Mouse (Mus musculus): ENCODE measurements around the gene Thbs4. TPM values are rescaled to one million over a fixed set of nuclear protein-coding genes. Genes with fewer than 3 reads are reported as not detected.

Thbs4 gene
- not detected for polyA plus RNA-seq (2017; shearing (Covaris generic))

DNA sequence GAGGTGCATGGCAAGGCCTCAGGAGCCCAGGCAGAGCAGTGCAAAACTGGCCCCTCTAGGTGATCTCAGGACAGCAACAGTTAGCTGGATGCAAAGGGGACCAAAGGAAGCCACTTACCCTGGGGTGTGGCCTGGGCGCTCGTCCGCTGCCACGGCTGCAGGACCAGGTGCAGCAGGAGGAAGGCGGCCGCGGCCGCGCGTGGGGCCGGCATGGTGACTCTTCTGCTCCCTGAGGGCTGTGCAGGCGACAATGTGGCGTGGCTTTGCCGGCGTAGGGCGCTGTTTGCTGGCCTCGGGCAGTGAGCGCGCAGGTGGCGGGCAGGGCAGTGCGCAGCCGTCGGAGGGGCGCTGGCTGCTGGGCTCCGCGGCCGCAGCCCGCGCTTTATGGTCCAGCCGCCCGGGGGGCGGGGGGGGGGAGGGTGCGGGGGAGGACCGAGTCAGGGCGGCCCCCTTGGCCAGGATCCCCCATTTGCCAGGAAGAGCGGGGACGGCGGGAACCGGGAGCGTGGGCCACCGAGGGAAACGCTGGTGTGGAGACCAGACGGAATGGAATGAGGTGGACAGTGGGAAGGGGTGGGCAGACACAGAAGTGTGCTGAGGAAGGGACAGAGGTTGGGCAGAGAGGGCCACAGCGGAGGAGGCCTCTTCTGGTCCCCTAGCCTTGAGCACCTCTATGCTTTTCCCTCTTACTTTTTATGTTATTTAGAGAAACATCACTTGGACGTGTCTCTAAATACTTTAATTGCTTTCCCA is at the start of gene Thbs4:
Thbs4 (minus strand) TSS at position 357 of the 753 bp plus-strand sequence.

Other genes with a start within 250 kb of the Thbs4 start
- gene Spz1, start 218.6 kb downstream of the Thbs4 start, polyA plus RNA-seq (2017; shearing (Covaris generic)): not detected
- 10 to 100 TPM; 11.3 to 22.0 TPM for gene Serinc5, start 183.7 kb downstream of the Thbs4 start, polyA plus RNA-seq (2017; shearing (Covaris generic))
- 1 to 10 TPM; 1.7 TPM for gene Mtx3, start 49.9 kb upstream of the Thbs4 start, polyA plus RNA-seq (2017; shearing (Covaris generic))

Measured in activated CD4-positive, CD25-positive, alpha-beta regulatory T cell (primary cell).